Mouse (Mus musculus) cerebellum, adult 2 months (tissue): ENCODE measurements around the gene Klf13. TPM values are rescaled to one million over a fixed set of nuclear protein-coding genes. Genes with fewer than 3 reads are reported as not detected.

ENCODE experiments used
- DNase-seq, 2 experiments: peaks; one replicate each; pipeline ENCODE4 v3.0.0; 2021
- H3K27ac ChIP-seq: fragments of 200-500 bp; 2 replicates; pipeline ENCODE4 v1.5.1; 2012; ENCODE audit warnings: low read length, control low read depth, inconsistent platforms; ENCODE audit not compliant: insufficient read depth
- H3K27me3 ChIP-seq: fragments of 200-500 bp; 2 replicates; pipeline ENCODE4 v1.6.1; 2012; ENCODE audit warnings: inconsistent platforms, mild to moderate bottlenecking, low read length, moderate library complexity; ENCODE audit not compliant: control insufficient read depth, insufficient read depth
- H3K4me1 ChIP-seq: fragments of 200-500 bp; 2 replicates; pipeline ENCODE4 v1.6.1; 2011; ENCODE audit warnings: low read length; ENCODE audit not compliant: control insufficient read depth, insufficient read depth
- H3K4me3 ChIP-seq: fragments of 200-500 bp; replicated peaks from 2 replicates; pipeline ENCODE3; 2011; ENCODE audit warnings: mild to moderate bottlenecking, low read depth, low read length, control low read depth; ENCODE audit not compliant: insufficient read depth
- CTCF ChIP-seq: fragments of 200-500 bp; IDR thresholded peaks from 2 replicates; pipeline ENCODE4 v1.5.1; 2011; ENCODE audit warnings: low read depth, mild to moderate bottlenecking, control low read depth, low read length, moderate library complexity, borderline replicate concordance; ENCODE audit not compliant: insufficient read depth
- POLR2A ChIP-seq: fragments of 200-500 bp; IDR thresholded peaks from 2 replicates; pipeline ENCODE4 v1.6.1; 2011; ENCODE audit warnings: low read length, control low read depth, borderline replicate concordance; ENCODE audit not compliant: insufficient read depth
- WGBS: fragments of 180-500 bp; shearing (Covaris S2); methylation state at CpG from one replicate; pipeline ENCODE4 v1.1.7; 2018; 5-methylcytosine and 5-hydroxymethylcytosine counted together
- polyA plus RNA-seq: library from polyadenylated mRNA; depleted of rRNA; stranded (reverse); fragments of >200 nt; gene quantifications from 2 replicates; pipeline ENCODE4 v1.2.3, GENCODE M21; 2012

Klf13 gene
- polyA plus RNA-seq, 1 experiment, result 60.8 TPM

DNA sequence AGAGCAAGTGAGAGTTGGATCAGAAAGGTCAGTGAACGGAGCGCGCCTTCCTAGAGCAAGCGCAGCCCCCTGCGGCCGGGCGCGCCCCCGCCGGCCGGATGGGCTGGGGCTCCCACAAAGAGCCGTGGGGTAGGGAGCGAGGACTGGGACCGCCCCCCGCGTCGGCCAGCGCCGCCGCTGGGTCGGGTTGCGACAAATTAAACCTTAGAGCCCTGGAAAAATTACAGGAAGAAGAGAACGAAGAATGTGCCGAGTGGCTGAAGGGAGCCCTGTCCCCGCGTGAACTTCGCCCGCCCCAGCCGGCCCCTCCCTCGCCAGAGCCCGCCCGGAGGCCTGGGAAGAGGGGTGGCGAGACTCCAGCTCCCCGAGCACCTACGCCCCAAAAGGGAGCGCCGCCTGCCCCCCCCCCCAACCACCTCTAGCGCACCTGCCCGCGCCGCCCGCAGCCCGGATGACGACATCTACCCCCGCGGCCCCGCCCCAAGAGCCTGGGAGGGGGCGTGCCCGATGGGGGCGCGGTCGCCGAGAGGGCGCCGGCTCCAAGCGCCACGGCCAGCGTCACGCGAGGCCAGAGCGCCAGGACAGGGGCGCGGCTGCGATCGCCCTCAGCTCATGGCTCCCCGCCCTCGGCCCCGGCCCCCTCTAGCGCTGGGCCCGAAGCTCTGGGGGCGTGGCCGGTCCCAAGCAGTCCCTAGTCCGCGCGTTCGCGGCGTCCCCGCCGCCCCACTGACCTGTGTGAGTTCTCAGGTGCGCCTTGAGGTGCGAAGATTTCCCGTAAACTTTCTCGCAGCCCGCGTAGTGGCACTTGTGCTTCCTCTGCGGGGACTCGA is 1.3 kb downstream of the Klf13 start:
- Histone ChIP-seq H3K4me3 (peak overlapping the region; percentile 84), H3K4me1 (peaks cover 8% of the 10 kb centered on the region), H3K27me3 (no peaks in the 10 kb centered on the region), H3K27ac (peak overlapping the region; percentile 96)
- DNase-seq, result peak; percentile 84 to 85
- TF ChIP-seq POLR2A, result peak; percentile 52; the same call in 1 of the 2 replicates
- no peak for TF ChIP-seq CTCF
- WGBS, result under 1% methylated on average over 78 of the region's 88 CpGs

- peaks cover 8% of the 10 kb centered on the region for H3K4me1 ChIP-seq
- TF ChIP-seq CTCF, result no peak
- TF ChIP-seq POLR2A, result no peak
- DNase-seq, result no peak
- under 1% methylated on average over 11 of the region's 11 CpGs for WGBS
- H3K27ac ChIP-seq, result peak overlapping the region; percentile 63
- no peaks in the 10 kb centered on the region for H3K27me3 ChIP-seq
- peak overlapping the region; percentile 84 for H3K4me3 ChIP-seq
These were observed 1.8 kb downstream of the Klf13 start for GRCm38 (mm10) chr7:63936986-63937235.

DNA sequence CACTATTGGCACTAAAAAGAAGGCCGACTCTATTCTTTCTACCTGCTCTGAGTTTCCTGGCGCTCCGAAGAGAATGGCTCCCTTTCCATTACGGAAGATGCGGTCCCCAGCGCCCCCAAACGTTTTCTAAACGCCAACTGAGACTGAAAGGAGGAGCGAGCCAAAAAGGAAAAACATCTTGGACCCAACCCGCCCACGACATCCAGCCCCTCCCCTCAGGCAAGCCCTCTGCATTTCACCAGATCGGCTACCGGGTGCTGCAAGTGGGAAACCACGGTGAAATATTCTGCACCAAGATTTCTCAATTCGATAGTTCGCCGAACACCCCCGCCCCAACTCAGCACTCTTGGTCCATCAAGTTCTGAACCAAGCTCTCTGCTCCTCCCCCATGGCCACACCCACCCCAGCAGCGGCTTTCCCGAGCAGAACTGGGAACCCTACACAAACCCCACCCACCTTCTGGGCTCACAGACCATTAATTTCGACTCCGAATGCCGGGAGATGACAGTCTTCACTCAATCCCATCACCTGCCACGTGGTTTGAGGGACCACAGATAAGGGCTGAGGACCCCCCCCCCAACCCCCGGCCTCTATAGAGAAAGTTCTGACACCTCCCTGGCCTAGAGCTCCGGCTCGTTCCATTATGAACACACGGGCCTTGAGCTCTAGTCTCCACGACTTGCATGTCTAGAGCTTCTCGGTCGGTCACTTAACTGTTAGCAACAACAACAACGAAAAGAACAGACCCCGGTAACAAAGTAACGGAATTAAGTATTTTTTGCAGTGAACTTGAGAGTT is 2.3 kb downstream of the Klf13 start:
- no peaks in the 10 kb centered on the region for H3K27me3 ChIP-seq
- peak overlapping the region; percentile 84 for H3K4me3 ChIP-seq
- peak; percentile 49; the same call in 1 of the 2 replicates for TF ChIP-seq CTCF
- TF ChIP-seq POLR2A, result no peak
- DNase-seq, result peak; percentile 86 to 87
- peak overlapping the region; percentile 96 for H3K27ac ChIP-seq
- WGBS, result under 1% methylated on average over 34 of the region's 34 CpGs
- H3K4me1 ChIP-seq, result peaks cover 8% of the 10 kb centered on the region

DNA sequence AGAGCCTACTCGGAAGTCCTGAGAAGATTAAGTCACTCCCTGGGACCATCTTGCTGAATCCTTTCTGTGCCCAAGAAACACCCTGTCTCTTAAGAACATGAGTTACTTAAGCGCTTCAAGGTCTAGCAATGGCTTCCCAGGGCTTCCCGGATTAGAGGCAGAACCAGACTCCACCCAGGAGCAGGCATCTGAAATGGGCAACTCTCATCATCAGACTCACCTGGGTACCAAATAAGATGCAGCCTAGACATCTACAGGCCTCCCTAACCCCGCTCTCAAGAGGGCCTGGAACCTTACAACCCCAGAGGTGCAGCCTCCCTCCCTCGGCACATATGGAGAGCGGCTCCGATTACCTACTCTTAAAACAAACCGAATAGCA is 2.9 kb downstream of the Klf13 start:
- Histone ChIP-seq H3K27me3 (no peaks in the 10 kb centered on the region), H3K4me1 (peaks cover 8% of the 10 kb centered on the region), H3K4me3 (peak overlapping the region; percentile 84), H3K27ac (peak overlapping the region; percentile 96)
- WGBS, result 5% methylated on average over 8 of the region's 8 CpGs
- DNase-seq, result no peak
- no peak for TF ChIP-seq POLR2A
- TF ChIP-seq CTCF, result no peak

DNA sequence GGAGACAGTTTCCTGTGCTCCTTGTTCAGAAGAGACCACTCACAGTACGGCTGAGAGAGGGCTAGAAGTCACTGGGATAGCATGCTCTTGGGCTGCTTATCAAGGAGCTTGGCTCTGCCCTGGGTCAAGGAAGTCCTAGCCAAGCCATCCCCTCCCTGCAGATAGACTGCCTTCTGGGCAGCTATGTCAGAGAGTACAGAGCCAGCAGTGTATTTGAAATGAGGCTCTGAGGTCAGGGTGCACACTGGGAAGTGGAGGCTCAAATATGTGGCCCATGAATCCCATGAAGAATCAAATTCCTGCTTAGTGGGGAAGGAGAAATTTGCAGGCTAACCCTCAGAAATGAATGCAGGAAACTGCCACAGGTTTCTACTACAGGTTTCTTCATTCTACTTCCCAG is 4.2 kb downstream of the Klf13 start:
- peak overlapping the region; percentile 96 for H3K27ac ChIP-seq
- 0% methylated on average over 1 of the region's 1 CpGs for WGBS
- H3K4me3 ChIP-seq, result peak overlapping the region; percentile 84
- TF ChIP-seq POLR2A (no peak), CTCF (no peak)
- H3K27me3 ChIP-seq, result no peaks in the 10 kb centered on the region
- peak; percentile 63 to 70 for DNase-seq
- H3K4me1 ChIP-seq, result peaks cover 8% of the 10 kb centered on the region

DNA sequence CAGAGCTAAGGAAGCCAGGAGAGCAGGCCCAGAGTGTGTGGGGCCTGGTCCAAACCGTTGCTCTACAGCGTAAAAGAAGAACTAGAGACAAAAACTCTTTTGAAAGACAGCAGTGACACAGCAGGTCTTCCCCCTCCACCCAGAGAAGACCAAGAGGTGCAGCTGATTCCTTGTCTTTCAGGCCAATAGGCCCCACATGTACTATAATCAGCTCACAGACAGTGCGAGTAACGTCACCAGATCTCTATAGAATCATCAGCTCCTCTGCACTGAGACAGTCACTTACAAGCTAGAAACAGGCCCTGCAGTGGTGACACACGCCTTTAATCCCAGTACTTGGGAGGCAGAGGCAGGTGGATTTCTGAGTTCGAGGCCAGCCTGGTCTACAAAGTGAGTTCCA is 4.8 kb downstream of the Klf13 start:
- Histone ChIP-seq H3K4me1 (peaks cover 14% of the 10 kb centered on the region), H3K27me3 (no peaks in the 10 kb centered on the region), H3K27ac (peak overlapping the region; percentile 16), H3K4me3 (no peak overlapping the region)
- WGBS, result 38% methylated on average over 6 of the region's 6 CpGs
- TF ChIP-seq POLR2A, result no peak
- no peak for TF ChIP-seq CTCF
- peak in 1 of 2 experiments; percentile 24 for DNase-seq

DNA sequence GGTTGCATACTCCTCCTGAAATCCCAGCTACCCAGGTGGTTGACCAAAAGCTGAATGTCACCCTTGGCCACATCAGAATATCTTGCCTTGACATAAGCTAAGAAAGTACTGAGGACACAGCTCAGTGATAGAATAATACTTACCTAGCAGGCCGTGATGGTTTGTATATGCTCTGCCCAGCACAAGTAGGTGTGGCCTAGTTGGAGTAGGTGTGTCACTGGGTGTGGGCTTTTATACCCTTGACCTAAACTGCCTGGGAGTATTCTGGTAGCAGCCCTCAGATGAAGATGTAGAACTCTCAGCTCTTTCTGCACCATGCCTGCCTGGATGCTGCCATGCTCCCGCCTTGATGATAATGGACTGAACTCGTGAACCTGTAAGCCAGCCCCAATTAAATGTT is 6.3 kb downstream of the Klf13 start:
- 62% methylated on average over 3 of the region's 3 CpGs for WGBS

More for the DNA sequence above, 6.3 kb downstream of the Klf13 start:
- peaks cover 20% of the 10 kb centered on the region for H3K4me1 ChIP-seq
- no peak for DNase-seq
- H3K4me3 ChIP-seq, result no peak overlapping the region
- H3K27me3 ChIP-seq, result no peaks in the 10 kb centered on the region
- no peak overlapping the region for H3K27ac ChIP-seq
- TF ChIP-seq CTCF (no peak), POLR2A (no peak)
